Mouse (Mus musculus) cortical plate, adult 2 months (tissue): ENCODE measurements around the gene Scgb1b18. TPM values are rescaled to one million over a fixed set of nuclear protein-coding genes. Genes with fewer than 3 reads are reported as not detected.
"Not testable (repeated sequence)": the region's sequence is repeated elsewhere in the genome, so short reads cannot be mapped to it uniquely, and the experiment has no call there.

Experiments used
- H3K27ac ChIP-seq: fragments of 200-500 bp; 2 replicates; pipeline ENCODE4 v1.5.1; 2012; ENCODE audit warnings: low read length, control low read depth, inconsistent platforms; ENCODE audit not compliant: insufficient read depth
- H3K4me1 ChIP-seq: fragments of 200-500 bp; 2 replicates; pipeline ENCODE4 v1.6.1; 2011; ENCODE audit warnings: low read length; ENCODE audit not compliant: control insufficient read depth, insufficient read depth
- H3K4me3 ChIP-seq: fragments of 200-500 bp; 2 replicates; pipeline ENCODE4 v1.5.1; 2011; ENCODE audit warnings: mild to moderate bottlenecking, low read length, control low read depth; ENCODE audit not compliant: insufficient read depth
- polyA plus RNA-seq: library from polyadenylated mRNA; depleted of rRNA; stranded (reverse); fragments of >200 nt; gene quantifications from 2 replicates; pipeline ENCODE4 v1.2.3, GENCODE M21; 2012; rRNA removed

The Scgb1b18 gene
- not detected in 2 replicates for polyA plus RNA-seq

DNA sequence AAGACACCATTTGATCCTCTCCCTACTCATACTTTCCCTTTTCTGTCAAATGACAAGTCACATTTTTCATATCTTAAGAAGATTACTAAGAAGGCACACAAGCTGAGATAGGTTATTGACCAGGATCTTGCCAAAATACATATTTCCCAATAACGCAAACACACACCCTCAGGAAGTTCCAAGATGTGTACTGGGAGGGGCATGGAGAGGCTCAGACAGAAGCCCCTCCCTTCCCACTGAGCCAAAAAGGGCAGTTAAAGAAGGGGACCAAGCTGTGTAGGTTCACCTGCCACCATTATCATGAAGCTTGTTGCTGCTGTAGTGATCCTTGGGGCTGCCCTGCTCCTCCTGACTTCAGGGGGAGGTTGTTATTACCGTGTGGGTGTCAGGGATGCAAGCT is at the start of gene Scgb1b18:
Gene Scgb1b18 (plus strand): TSS at position 301 of the 400 bp plus-strand sequence.
- H3K4me1 ChIP-seq, H3K4me3 ChIP-seq, H3K27ac ChIP-seq: not testable (repeated sequence)

- H3K4me3 ChIP-seq, H3K4me1 ChIP-seq, H3K27ac ChIP-seq: not testable (repeated sequence)
Measured at GRCm38 (mm10) chr7:33173764-33174163, 11.6 kb upstream of the Scgb1b18 start, which contains the start of gene Scgb2b18. Gene Scgb2b18 (minus strand): TSS chr7:33173864.

Other genes starting within 250 kb of the Scgb1b18 start
- gene Scgb2b17, start 129.0 kb upstream of the Scgb1b18 start, polyA plus RNA-seq = not detected in 2 replicates
- gene Scgb1b17, start 122.1 kb upstream of the Scgb1b18 start, polyA plus RNA-seq = not detected in 2 replicates
- gene Scgb2b18, start 11.7 kb upstream of the Scgb1b18 start, polyA plus RNA-seq = not detected in 2 replicates
- gene Scgb2b19, start 94.8 kb downstream of the Scgb1b18 start, polyA plus RNA-seq = not detected in 2 replicates
- gene Scgb1b19, start 101.7 kb downstream of the Scgb1b18 start, polyA plus RNA-seq = not detected in 2 replicates
- not detected in 2 replicates for gene Scgb2b20, start 180.8 kb downstream of the Scgb1b18 start, polyA plus RNA-seq
- gene Scgb1b20, start 187.7 kb downstream of the Scgb1b18 start, polyA plus RNA-seq = not detected in 2 replicates